Mouse (Mus musculus): ENCODE results near the gene Kif3b. TPM values are rescaled to one million over a fixed set of nuclear protein-coding genes. Genes with fewer than 3 reads are reported as not detected.
A peak's percentile ranks its signal among the peaks of the same experiment; 100 is the strongest.

The Kif3b gene
- polyA plus RNA-seq, 1 experiment from 2014 or later: 16.9 TPM

GRCm38 (mm10) chr2:153305240-153305639 is 14.0 kb downstream of the Kif3b start:
- WGBS: 65% methylated on average over 6 of the region's 6 CpGs
- H3K36me3 ChIP-seq: no peaks in the 10 kb centered on the region
- peak overlapping the region; percentile 43; the same call in 1 of the 2 replicates for H3K9ac ChIP-seq
- H3K9me3 ChIP-seq: no peaks in the 10 kb centered on the region
- no peak overlapping the region for H3K4me3 ChIP-seq
- peaks cover 10% of the 10 kb centered on the region; the same call in 1 of the 2 replicates for H3K4me1 ChIP-seq (replicated peaks)
- no peaks in the 10 kb centered on the region for H3K27me3 ChIP-seq
- peak overlapping the region; percentile 41; the same call in 1 of the 2 replicates for H3K27ac ChIP-seq
- H3K4me2 ChIP-seq: no peak overlapping the region
- ATAC-seq (ENCODE audit: low FRiP score): no peak

GRCm38 (mm10) chr2:153308586-153308985 is 17.4 kb downstream of the Kif3b start:
- 84% methylated on average over 7 of the region's 7 CpGs for WGBS

GRCm38 (mm10) chr2:153309106-153309505 is 17.9 kb downstream of the Kif3b start:
- Histone ChIP-seq H3K27ac (no peak overlapping the region; the same call in 1 of the 2 replicates), H3K4me1 (replicated peaks) (peaks cover 10% of the 10 kb centered on the region; the same call in 1 of the 2 replicates), H3K4me2 (no peak overlapping the region), H3K9me3 (no peaks in the 10 kb centered on the region), H3K36me3 (0 out of 2 replicates have a peak, but pooled peaks cover 7% of the 10 kb centered on the region), H3K9ac (no peak overlapping the region), H3K27me3 (no peaks in the 10 kb centered on the region), H3K4me3 (no peak overlapping the region)
- ATAC-seq (ENCODE audit: low FRiP score): no peak
- 74% methylated on average over 8 of the region's 8 CpGs for WGBS

More at GRCm38 (mm10) chr2:153308586-153308985, 17.4 kb downstream of the Kif3b start:
- no peak for ATAC-seq (ENCODE audit: low FRiP score)
- Histone ChIP-seq H3K36me3 (0 out of 2 replicates have a peak, but pooled peaks cover 7% of the 10 kb centered on the region), H3K27ac (no peak overlapping the region; the same call in 1 of the 2 replicates), H3K9me3 (no peaks in the 10 kb centered on the region), H3K9ac (no peak overlapping the region), H3K27me3 (no peaks in the 10 kb centered on the region), H3K4me3 (no peak overlapping the region), H3K4me2 (no peak overlapping the region), H3K4me1 (replicated peaks) (peaks cover 10% of the 10 kb centered on the region; the same call in 1 of the 2 replicates)

GRCm38 (mm10) chr2:153310228-153310627 is 19.0 kb downstream of the Kif3b start:
- Histone ChIP-seq H3K27me3 (no peaks in the 10 kb centered on the region), H3K4me1 (replicated peaks) (peaks cover 7% of the 10 kb centered on the region; the same call in 1 of the 2 replicates), H3K4me3 (no peak overlapping the region), H3K27ac (no peak overlapping the region), H3K36me3 (0 out of 2 replicates have a peak, but pooled peaks cover 10% of the 10 kb centered on the region), H3K9me3 (no peaks in the 10 kb centered on the region), H3K9ac (no peak overlapping the region), H3K4me2 (no peak overlapping the region)
- ATAC-seq (ENCODE audit: low FRiP score): no peak
- 84% methylated on average over 6 of the region's 6 CpGs for WGBS

GRCm38 (mm10) chr2:153312884-153313283 is 21.7 kb downstream of the Kif3b start:
- no peak overlapping the region for H3K4me3 ChIP-seq
- H3K27me3 ChIP-seq: no peaks in the 10 kb centered on the region
- H3K4me1 ChIP-seq (replicated peaks): 0 out of 2 replicates have a peak, but pooled peaks cover 6% of the 10 kb centered on the region
- peaks cover 29% of the 10 kb centered on the region for H3K36me3 ChIP-seq
- WGBS: 88% methylated on average over 9 of the region's 9 CpGs
- H3K4me2 ChIP-seq: no peak overlapping the region
- H3K27ac ChIP-seq: no peak overlapping the region
- no peak for ATAC-seq (ENCODE audit: low FRiP score)
- no peak overlapping the region for H3K9ac ChIP-seq
- no peaks in the 10 kb centered on the region for H3K9me3 ChIP-seq

GRCm38 (mm10) chr2:153318408-153318807 is 27.2 kb downstream of the Kif3b start:
- no peak for ATAC-seq (ENCODE audit: low FRiP score)
- peaks cover 71% of the 10 kb centered on the region for H3K36me3 ChIP-seq
- no peaks in the 10 kb centered on the region for H3K27me3 ChIP-seq
- H3K9ac ChIP-seq: no peak overlapping the region
- H3K4me1 ChIP-seq (replicated peaks): no peaks in the 10 kb centered on the region
- H3K4me3 ChIP-seq: no peak overlapping the region
- H3K4me2 ChIP-seq: no peak overlapping the region
- H3K9me3 ChIP-seq: no peaks in the 10 kb centered on the region
- H3K27ac ChIP-seq: no peak overlapping the region
- 94% methylated on average over 4 of the region's 4 CpGs for WGBS

- ATAC-seq (ENCODE audit: low FRiP score): no peak
- Histone ChIP-seq H3K9ac (no peak overlapping the region), H3K9me3 (no peaks in the 10 kb centered on the region), H3K4me2 (no peak overlapping the region), H3K4me1 (replicated peaks) (no peaks in the 10 kb centered on the region), H3K36me3 (peaks cover 78% of the 10 kb centered on the region), H3K27ac (no peak overlapping the region), H3K4me3 (no peak overlapping the region), H3K27me3 (no peaks in the 10 kb centered on the region)
- 84% methylated on average over 8 of the region's 8 CpGs for WGBS
Observed at GRCm38 (mm10) chr2:153319036-153319643, 27.9 kb downstream of the Kif3b start.

GRCm38 (mm10) chr2:153325706-153326376 is 34.6 kb downstream of the Kif3b start:
- Histone ChIP-seq H3K9me3 (no peaks in the 10 kb centered on the region), H3K27me3 (no peaks in the 10 kb centered on the region), H3K4me2 (no peak overlapping the region), H3K4me3 (no peak overlapping the region), H3K27ac (no peak overlapping the region), H3K9ac (no peak overlapping the region), H3K36me3 (peaks cover 89% of the 10 kb centered on the region), H3K4me1 (replicated peaks) (no peaks in the 10 kb centered on the region)
- WGBS: 88% methylated on average over 9 of the region's 9 CpGs
- ATAC-seq (ENCODE audit: low FRiP score): no peak

- no peak for ATAC-seq (ENCODE audit: low FRiP score)
- Histone ChIP-seq H3K27me3 (no peaks in the 10 kb centered on the region), H3K9ac (no peak overlapping the region), H3K4me2 (no peak overlapping the region), H3K4me3 (no peak overlapping the region), H3K36me3 (peaks cover 60% of the 10 kb centered on the region), H3K4me1 (replicated peaks) (no peaks in the 10 kb centered on the region), H3K27ac (no peak overlapping the region), H3K9me3 (no peaks in the 10 kb centered on the region)
- 91% methylated on average over 5 of the region's 5 CpGs for WGBS
Observed at GRCm38 (mm10) chr2:153332271-153332670, 41.1 kb downstream of the Kif3b start.

- H3K4me3 ChIP-seq: no peak overlapping the region
- no peak overlapping the region for H3K4me2 ChIP-seq
- ATAC-seq (ENCODE audit: low FRiP score): no peak
- 99% methylated on average over 3 of the region's 3 CpGs for WGBS
- no peak overlapping the region for H3K27ac ChIP-seq
- no peak overlapping the region for H3K9ac ChIP-seq
- no peaks in the 10 kb centered on the region for H3K4me1 ChIP-seq (replicated peaks)
- H3K36me3 ChIP-seq: peaks cover 55% of the 10 kb centered on the region
- H3K27me3 ChIP-seq: no peaks in the 10 kb centered on the region
- no peaks in the 10 kb centered on the region for H3K9me3 ChIP-seq
Observed at GRCm38 (mm10) chr2:153332981-153333380, 41.8 kb downstream of the Kif3b start.

GRCm38 (mm10) chr2:153333822-153334232 is 42.6 kb downstream of the Kif3b start:
- Histone ChIP-seq H3K4me2 (no peak overlapping the region), H3K9me3 (no peaks in the 10 kb centered on the region), H3K27ac (no peak overlapping the region), H3K36me3 (peaks cover 50% of the 10 kb centered on the region), H3K27me3 (no peaks in the 10 kb centered on the region), H3K4me3 (no peak overlapping the region), H3K9ac (no peak overlapping the region), H3K4me1 (replicated peaks) (no peaks in the 10 kb centered on the region)
- WGBS: 82% methylated on average over 6 of the region's 6 CpGs
- ATAC-seq (ENCODE audit: low FRiP score): no peak

- Histone ChIP-seq H3K27ac (no peak overlapping the region), H3K9ac (no peak overlapping the region), H3K36me3 (peaks cover 48% of the 10 kb centered on the region), H3K27me3 (no peaks in the 10 kb centered on the region), H3K9me3 (no peaks in the 10 kb centered on the region), H3K4me1 (replicated peaks) (no peaks in the 10 kb centered on the region), H3K4me2 (no peak overlapping the region), H3K4me3 (no peak overlapping the region)
- no peak for ATAC-seq (ENCODE audit: low FRiP score)
- 83% methylated on average over 3 of the region's 3 CpGs for WGBS
Observed at GRCm38 (mm10) chr2:153334281-153334680, 43.1 kb downstream of the Kif3b start.

Measured in hindbrain, embryonic 13.5 days (tissue).